Mouse (Mus musculus) midbrain, embryonic 11.5 days (tissue): ENCODE data around the gene Cherp. TPM values are rescaled to one million over a fixed set of nuclear protein-coding genes. Genes with fewer than 3 reads are reported as not detected.

ENCODE experiments used
- ATAC-seq: fragments of 200-750 bp; cut with Nextera tagmentation; 2 replicates; pipeline ENCODE4 v1.8.0; 2017; ENCODE audit warnings: moderate TSS enrichment, moderate library complexity; ENCODE audit not compliant: low FRiP score
- DNase-seq: peaks from one replicate; pipeline ENCODE4 v3.0.0; 2015; ENCODE audit warnings: low spot score; ENCODE audit errors: missing footprints
- H3K27ac ChIP-seq: fragments of 300-500 bp; sonication (generic); 2 replicates; pipeline ENCODE4 v1.5.1; 2014; ENCODE audit warnings: low read depth, low read length
- H3K27me3 ChIP-seq: fragments of 300-500 bp; sonication (generic); 2 replicates; pipeline ENCODE4 v1.6.1; 2014; ENCODE audit warnings: mild to moderate bottlenecking, low read length, moderate library complexity, mixed read lengths; ENCODE audit not compliant: control insufficient read depth, insufficient read depth
- H3K36me3 ChIP-seq: fragments of 300-500 bp; sonication (generic); 2 replicates; pipeline ENCODE4 v1.6.1; 2014; ENCODE audit warnings: mild to moderate bottlenecking, low read length, moderate library complexity, mixed read lengths; ENCODE audit not compliant: control insufficient read depth, insufficient read depth
- H3K4me1 ChIP-seq: fragments of 300-500 bp; sonication (generic); 2 replicates; pipeline ENCODE4 v1.6.1; 2014; ENCODE audit warnings: low read length; ENCODE audit not compliant: control insufficient read depth, insufficient read depth
- H3K4me2 ChIP-seq: fragments of 300-500 bp; sonication (generic); 2 replicates; pipeline ENCODE4 v1.6.1; 2014; ENCODE audit warnings: mild to moderate bottlenecking, moderate library complexity
- H3K4me3 ChIP-seq: fragments of 300-500 bp; sonication (generic); 2 replicates; pipeline ENCODE4 v1.5.1; 2014; ENCODE audit warnings: low read depth, low read length
- H3K9ac ChIP-seq: fragments of 300-500 bp; sonication (generic); 2 replicates; pipeline ENCODE4 v1.6.1; 2014; ENCODE audit warnings: low read length
- H3K9me3 ChIP-seq: fragments of 300-500 bp; sonication (generic); 2 replicates; pipeline ENCODE4 v1.6.1; 2016; ENCODE audit warnings: low read length; ENCODE audit not compliant: control insufficient read depth
- WGBS: fragments of 180-500 bp; shearing (Covaris S2); extraction: QIAGEN DNeasy Blood & Tissue Kit; methylation state at CpG from one replicate; pipeline ENCODE4 v1.1.7; 2014; 5-methylcytosine and 5-hydroxymethylcytosine counted together
- polyA plus RNA-seq: library from polyadenylated mRNA; unstranded; fragments of >200 nt; fragmentation: Nextera tagmentation; extraction: Ambion mirVana; gene quantifications from 2 replicates; pipeline ENCODE4 v1.2.1, GENCODE M21; 2014

Cherp gene
- polyA plus RNA-seq, 1 experiment from 2014 or later, result 62.6 TPM

DNA sequence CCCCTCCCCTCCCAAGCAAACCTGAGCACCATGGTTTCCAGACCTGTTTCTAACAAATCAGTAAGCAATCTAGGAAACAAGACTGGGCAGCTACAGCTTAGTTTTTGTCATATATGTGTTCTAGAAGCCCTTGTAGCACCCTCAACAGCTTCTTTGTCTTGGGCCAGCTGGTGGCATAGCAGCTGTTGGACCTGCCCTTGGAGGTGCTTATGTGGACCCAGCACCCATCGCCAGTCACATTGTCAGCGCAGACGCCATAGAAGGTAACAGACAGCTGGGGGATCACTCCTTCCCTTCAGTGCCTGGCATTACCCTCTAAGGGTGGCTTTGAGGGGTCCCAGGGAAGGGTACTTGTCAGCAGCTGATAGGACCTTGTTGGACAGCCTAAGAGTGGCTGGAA, 17.2 kb downstream of the Cherp start:
- Histone ChIP-seq H3K4me1 (no peaks in the 10 kb centered on the region), H3K4me3 (no peak overlapping the region), H3K4me2 (no peak overlapping the region), H3K27ac (no peak overlapping the region), H3K9ac (no peak overlapping the region), H3K27me3 (no peaks in the 10 kb centered on the region), H3K9me3 (peaks cover 4% of the 10 kb centered on the region), H3K36me3 (peaks cover 31% of the 10 kb centered on the region)
- ATAC-seq (no peak), DNase-seq (peak; percentile 10)
- WGBS, result 91% methylated on average over 3 of the region's 3 CpGs

DNA sequence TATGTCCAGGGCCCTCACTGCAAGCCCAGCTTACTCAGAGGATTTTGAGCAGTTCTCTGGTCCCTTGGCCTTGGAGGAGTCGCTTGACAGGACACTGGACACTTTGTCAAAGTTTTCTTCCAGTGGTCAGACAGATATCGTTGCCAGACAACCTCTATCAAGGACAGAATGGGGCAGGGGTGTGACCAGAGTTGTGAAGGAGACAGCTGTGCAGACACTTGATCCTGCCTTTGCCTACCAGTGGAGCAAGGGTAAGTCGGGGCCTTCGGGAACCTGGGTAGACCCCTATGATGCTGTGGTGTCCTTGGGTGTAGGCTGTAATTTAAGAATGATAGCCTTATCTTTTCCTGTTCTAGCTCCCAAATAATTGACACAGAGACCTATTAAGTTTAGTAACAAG, 19.7 kb downstream of the Cherp start:
- H3K27ac ChIP-seq, result no peak overlapping the region
- DNase-seq (no peak), ATAC-seq (no peak)
- no peak overlapping the region for H3K4me2 ChIP-seq
- H3K36me3 ChIP-seq, result peaks cover 11% of the 10 kb centered on the region
- WGBS, result 90% methylated on average over 4 of the region's 4 CpGs
- peaks cover 4% of the 10 kb centered on the region for H3K9me3 ChIP-seq
- no peak overlapping the region for H3K9ac ChIP-seq
- no peaks in the 10 kb centered on the region for H3K27me3 ChIP-seq
- no peaks in the 10 kb centered on the region for H3K4me1 ChIP-seq
- H3K4me3 ChIP-seq, result no peak overlapping the region

DNA sequence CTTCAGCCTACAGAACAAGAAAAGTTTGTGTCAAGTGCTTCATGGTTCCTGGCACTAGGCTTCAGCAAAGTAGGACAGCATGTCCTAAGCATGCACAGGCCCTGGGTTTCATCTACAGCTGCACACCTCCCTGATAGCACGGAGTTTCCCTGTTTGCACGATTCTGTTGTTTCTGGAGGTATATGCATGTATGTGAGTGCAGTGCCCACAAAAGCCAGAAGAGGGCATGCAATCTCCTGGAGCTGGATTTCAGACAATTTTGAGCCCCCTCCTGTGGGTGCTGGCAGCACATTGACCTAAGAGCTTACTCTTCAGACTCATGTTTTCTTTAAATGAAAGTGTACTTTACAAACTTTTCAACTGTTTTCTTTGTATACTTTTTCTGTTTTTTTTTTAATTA, 21.1 kb downstream of the Cherp start:
- peaks cover 4% of the 10 kb centered on the region for H3K9me3 ChIP-seq
- H3K4me2 ChIP-seq, result no peak overlapping the region
- no peak overlapping the region for H3K27ac ChIP-seq
- H3K36me3 ChIP-seq, result peaks cover 6% of the 10 kb centered on the region
- H3K4me3 ChIP-seq, result no peak overlapping the region
- WGBS, result 97% methylated on average over 2 of the region's 2 CpGs
- no peaks in the 10 kb centered on the region for H3K27me3 ChIP-seq
- no peaks in the 10 kb centered on the region for H3K4me1 ChIP-seq
- H3K9ac ChIP-seq, result no peak overlapping the region
- no peak for DNase-seq
- ATAC-seq, result no peak

DNA sequence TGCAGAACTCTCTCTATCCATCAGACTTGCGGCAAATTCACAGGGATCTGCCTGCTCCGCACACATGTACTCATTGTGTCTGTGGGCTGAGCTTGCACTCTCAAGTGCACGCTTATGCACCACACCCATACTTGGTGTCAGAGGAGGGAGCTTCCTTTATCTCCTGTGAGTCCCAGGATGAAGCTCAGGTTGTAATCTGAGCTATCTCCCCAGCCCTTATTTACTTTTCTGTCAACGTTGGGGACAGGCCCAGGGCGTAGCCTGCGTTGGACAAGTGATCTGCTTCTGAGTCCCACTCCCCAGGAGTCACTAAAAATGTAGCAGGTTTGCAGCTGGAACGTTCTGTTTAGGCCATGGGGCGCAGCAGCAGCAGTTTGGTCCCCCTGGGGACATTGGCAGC, 23.5 kb downstream of the Cherp start:
- Histone ChIP-seq H3K27ac (no peak overlapping the region), H3K9me3 (peaks cover 4% of the 10 kb centered on the region), H3K4me1 (no peaks in the 10 kb centered on the region), H3K27me3 (no peaks in the 10 kb centered on the region), H3K4me3 (no peak overlapping the region), H3K4me2 (no peak overlapping the region), H3K9ac (no peak overlapping the region), H3K36me3 (peaks cover 6% of the 10 kb centered on the region)
- WGBS, result 90% methylated on average over 8 of the region's 8 CpGs
- no peak for ATAC-seq
- DNase-seq, result no peak

DNA sequence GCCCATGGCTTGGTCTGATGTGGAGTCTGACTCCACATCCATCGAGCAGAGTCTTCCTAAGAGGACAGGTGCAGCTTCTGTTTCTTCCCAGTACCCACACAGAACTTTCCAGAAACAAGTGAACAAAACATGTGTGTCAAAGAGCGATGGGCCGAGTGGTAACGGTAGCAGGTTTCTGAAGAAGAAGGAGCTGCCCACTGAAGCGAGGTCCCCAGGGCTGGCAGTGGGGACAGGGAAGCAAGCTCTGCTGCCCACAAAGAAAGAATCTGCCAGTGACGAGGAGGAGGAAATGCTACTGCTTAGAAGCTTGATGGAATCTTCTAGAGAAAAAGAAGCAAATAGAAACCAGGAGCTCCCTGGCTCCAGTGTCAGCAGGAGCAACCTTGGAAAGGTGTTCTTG, 30.0 kb downstream of the Cherp start:
- Histone ChIP-seq H3K9me3 (no peaks in the 10 kb centered on the region), H3K36me3 (peaks cover 3% of the 10 kb centered on the region; the same call in 1 of the 2 replicates), H3K9ac (no peak overlapping the region), H3K27ac (no peak overlapping the region), H3K27me3 (no peaks in the 10 kb centered on the region), H3K4me1 (0 out of 2 replicates have a peak, but pooled peaks cover 3% of the 10 kb centered on the region), H3K4me3 (no peak overlapping the region), H3K4me2 (no peak overlapping the region)
- 94% methylated on average over 6 of the region's 6 CpGs for WGBS
- no peak for ATAC-seq
- DNase-seq, result no peak

DNA sequence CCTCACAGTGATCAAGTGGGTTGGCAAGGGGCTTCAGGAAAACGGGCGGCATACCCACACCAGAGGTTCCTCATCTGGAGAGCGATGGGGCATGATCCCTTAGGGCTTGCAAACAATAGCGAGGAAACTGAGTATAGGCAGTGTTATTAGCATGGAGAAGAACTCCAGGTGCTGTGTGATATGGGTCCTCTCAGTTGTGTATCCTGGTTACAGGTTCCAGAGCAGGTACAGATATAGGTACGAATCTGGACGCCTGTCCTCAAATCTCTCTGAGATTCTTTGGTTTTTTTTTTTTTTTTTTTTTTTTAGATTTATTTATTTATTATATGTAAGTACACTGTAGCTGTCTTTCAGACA, 31.1 kb downstream of the Cherp start:
- H3K9me3 ChIP-seq, result no peaks in the 10 kb centered on the region
- H3K27ac ChIP-seq, result no peak overlapping the region
- H3K4me1 ChIP-seq, result 0 out of 2 replicates have a peak, but pooled peaks cover 3% of the 10 kb centered on the region
- H3K4me2 ChIP-seq, result peak overlapping the region; percentile 39
- 48% methylated on average over 6 of the region's 6 CpGs for WGBS
- no peaks in the 10 kb centered on the region for H3K36me3 ChIP-seq
- ATAC-seq (no peak), DNase-seq (no peak)
- no peaks in the 10 kb centered on the region for H3K27me3 ChIP-seq
- H3K4me3 ChIP-seq, result peak overlapping the region; percentile 30
- H3K9ac ChIP-seq, result peak overlapping the region; percentile 61

DNA sequence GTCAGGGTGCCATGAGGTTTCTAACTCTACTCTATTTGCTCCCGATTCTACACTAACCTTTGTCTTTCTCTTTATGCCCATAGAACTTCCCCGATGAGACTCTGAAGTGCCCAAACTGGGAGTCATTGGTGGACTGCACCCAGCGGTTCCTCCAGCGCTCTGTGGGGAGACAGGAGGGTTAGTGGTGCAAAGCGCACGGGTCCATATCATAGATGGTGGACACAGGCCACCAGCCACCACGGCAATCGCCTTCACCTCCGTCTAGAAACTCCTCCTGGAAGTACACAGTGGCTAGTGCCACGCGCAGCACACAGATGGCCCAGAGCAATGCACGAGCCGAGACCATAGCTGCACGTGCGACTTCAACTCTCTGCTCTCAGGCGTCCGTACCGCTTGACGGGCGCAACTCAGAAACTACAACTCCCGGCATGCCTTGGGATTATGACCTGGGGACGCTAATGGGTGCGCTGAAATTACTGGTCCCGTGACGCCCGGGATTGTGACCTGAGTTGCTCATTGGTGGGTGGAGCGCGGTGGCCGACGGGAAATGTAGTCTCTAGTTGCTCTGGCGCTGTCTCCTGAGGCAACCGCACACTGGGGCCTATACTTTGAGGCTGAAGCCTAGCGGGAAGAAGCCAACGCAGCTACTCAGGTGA, 31.6 kb downstream of the Cherp start, which contains the start of the genes Calr3 and 1700030K09Rik:
Gene Calr3, minus strand, starts transcription at position 533 of the 656 bp plus-strand sequence.
Gene 1700030K09Rik, plus strand, starts transcription at position 543 of the 656 bp plus-strand sequence.
- H3K4me3 ChIP-seq, result peak within 1 kb of the TSS; percentile 30
- no peaks in the 10 kb centered on the region for H3K36me3 ChIP-seq
- H3K4me2 ChIP-seq, result peak within 1 kb of the TSS; percentile 54
- ATAC-seq, result peak; percentile 100
- no peaks in the 10 kb centered on the region for H3K27me3 ChIP-seq
- 6% methylated on average over 34 of the region's 34 CpGs for WGBS
- 0 out of 2 replicates have a peak, but pooled peaks cover 3% of the 10 kb centered on the region for H3K4me1 ChIP-seq
- peak within 1 kb of the TSS; percentile 61 for H3K9ac ChIP-seq
- peak; percentile 100 for DNase-seq
- H3K27ac ChIP-seq, result no peak within 1 kb of the TSS
- no peaks in the 10 kb centered on the region for H3K9me3 ChIP-seq

DNA sequence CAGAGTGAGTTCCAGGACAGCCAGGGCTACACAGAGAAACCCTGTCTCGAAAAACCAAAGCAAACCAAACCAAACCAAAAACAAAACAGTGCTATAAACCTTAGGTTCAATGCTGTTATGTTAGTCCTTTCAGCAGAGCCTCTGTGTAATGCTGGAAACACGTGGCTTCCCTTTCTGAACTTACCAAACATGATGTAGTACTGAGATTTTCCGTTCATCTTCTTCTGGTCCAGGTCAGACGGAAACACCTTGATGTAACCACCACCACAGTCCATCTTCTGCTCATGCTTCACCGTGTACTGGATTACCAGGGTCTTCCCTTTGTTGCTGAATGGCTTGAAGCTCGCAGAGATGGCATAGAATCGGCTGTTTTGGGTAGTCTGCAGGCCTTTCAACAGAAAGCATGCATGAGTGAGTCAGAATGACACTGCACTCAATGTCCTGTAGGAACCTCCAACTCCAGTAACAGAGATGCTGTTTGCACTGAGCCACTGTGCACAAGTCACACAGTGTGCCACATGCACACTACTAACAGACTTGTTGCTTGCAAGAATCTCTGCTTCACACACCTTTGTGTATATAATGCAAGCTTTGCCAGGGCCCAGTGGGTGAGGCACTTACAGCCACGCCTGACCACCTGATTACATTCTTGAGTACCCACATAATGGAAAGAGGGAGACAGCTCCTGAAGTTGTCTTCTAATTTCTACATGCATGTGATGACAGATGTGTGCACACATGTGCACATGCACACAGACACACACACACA, 36.6 kb downstream of the Cherp start:
- WGBS, result 71% methylated on average over 8 of the region's 8 CpGs
- no peak overlapping the region for H3K9ac ChIP-seq
- no peak for ATAC-seq
- DNase-seq, result no peak
- no peak overlapping the region for H3K27ac ChIP-seq
- no peaks in the 10 kb centered on the region for H3K9me3 ChIP-seq
- no peak overlapping the region for H3K4me2 ChIP-seq
- H3K4me3 ChIP-seq, result no peak overlapping the region
- no peaks in the 10 kb centered on the region for H3K27me3 ChIP-seq
- H3K36me3 ChIP-seq, result no peaks in the 10 kb centered on the region
- 0 out of 2 replicates have a peak, but pooled peaks cover 3% of the 10 kb centered on the region for H3K4me1 ChIP-seq

DNA sequence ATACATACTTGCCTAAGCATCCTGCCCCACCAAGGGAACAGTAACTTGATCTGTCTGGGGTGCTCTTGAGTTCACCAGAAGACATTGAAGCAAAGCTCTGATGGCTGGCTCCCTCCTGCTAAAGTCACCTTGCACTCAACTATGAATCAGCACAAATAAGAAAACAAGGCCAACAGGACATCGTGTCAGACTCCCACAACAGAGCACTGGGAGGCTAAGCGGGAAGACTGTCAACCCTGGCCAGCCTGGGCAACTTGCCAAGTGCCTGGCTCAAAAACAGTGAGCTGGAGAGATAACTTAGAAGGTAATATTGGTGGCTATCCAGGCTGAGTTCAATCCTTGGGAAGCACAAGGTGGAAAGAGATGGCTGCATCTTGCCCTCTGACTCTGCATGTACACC, 40.1 kb downstream of the Cherp start:
- DNase-seq (no peak), ATAC-seq (no peak)
- 67% methylated on average over 2 of the region's 2 CpGs for WGBS
- Histone ChIP-seq H3K36me3 (no peaks in the 10 kb centered on the region), H3K27me3 (no peaks in the 10 kb centered on the region), H3K4me1 (no peaks in the 10 kb centered on the region), H3K4me2 (no peak overlapping the region), H3K27ac (no peak overlapping the region), H3K9ac (no peak overlapping the region), H3K9me3 (no peaks in the 10 kb centered on the region), H3K4me3 (no peak overlapping the region)
